Mouse (Mus musculus): ENCODE data around the gene Trp53i11. TPM values are rescaled to one million over a fixed set of nuclear protein-coding genes. Genes with fewer than 3 reads are reported as not detected.

The Trp53i11 gene
- total and polyA plus RNA-seq, 2 experiments from 2014 or later = 17.4 to 77.2 TPM

GRCm38 (mm10) chr2:93154486-93155032, 32.8 kb upstream of the Trp53i11 start:
- Histone ChIP-seq H3K9ac (replicated peaks; ENCODE audit: low read depth, low read length) (no peak overlapping the region), H3K4me2 (ENCODE audit: low read depth, low read length) (no peak overlapping the region), H3K4me3 (ENCODE audit: low read depth, low read length) (no peak overlapping the region), H3K36me3 (replicated peaks; ENCODE audit: control insufficient read depth, insufficient read depth, low read length) (no peaks in the 10 kb centered on the region), H3K27me3 (ENCODE audit: control insufficient read depth, insufficient read depth, low read length) (0 out of 2 replicates have a peak, but pooled peaks cover 3% of the 10 kb centered on the region), H3K9me3 (replicated peaks; ENCODE audit: control insufficient read depth, low read length) (no peaks in the 10 kb centered on the region), H3K4me1 (ENCODE audit: control insufficient read depth, insufficient read depth) (peaks cover 7% of the 10 kb centered on the region; the same call in 1 of the 2 replicates), H3K27ac (ENCODE audit: low read depth) (no peak overlapping the region)
- ATAC-seq (ENCODE audit: insufficient read depth, low read depth) (no peak), DNase-seq (ENCODE audit: low spot score) (no peak)
- 82% methylated on average over 1 of the region's 1 CpGs for WGBS
- TF ChIP-seq EP300 (IDR thresholded peaks at IDR 0.05; ENCODE audit: low read depth) (no peak), CTCF (IDR thresholded peaks at IDR 0.05; ENCODE audit: low read depth) (no peak)

- Histone ChIP-seq H3K27me3 (ENCODE audit: control insufficient read depth, insufficient read depth, low read length) (no peaks in the 10 kb centered on the region), H3K9ac (replicated peaks; ENCODE audit: low read depth, low read length) (no peak overlapping the region), H3K4me2 (ENCODE audit: low read depth, low read length) (no peak overlapping the region), H3K9me3 (replicated peaks; ENCODE audit: control insufficient read depth, low read length) (no peaks in the 10 kb centered on the region), H3K36me3 (replicated peaks; ENCODE audit: control insufficient read depth, insufficient read depth, low read length) (no peaks in the 10 kb centered on the region), H3K27ac (ENCODE audit: low read depth) (no peak overlapping the region), H3K4me1 (ENCODE audit: control insufficient read depth, insufficient read depth) (peaks cover 13% of the 10 kb centered on the region), H3K4me3 (ENCODE audit: low read depth, low read length) (no peak overlapping the region)
- no peak for DNase-seq (ENCODE audit: low spot score)
- ATAC-seq (ENCODE audit: insufficient read depth, low read depth) = no peak
- 85% methylated on average over 4 of the region's 4 CpGs for WGBS
- TF ChIP-seq CTCF (IDR thresholded peaks at IDR 0.05; ENCODE audit: low read depth) (no peak), EP300 (IDR thresholded peaks at IDR 0.05; ENCODE audit: low read depth) (no peak)
Observed at GRCm38 (mm10) chr2:93160467-93161035, 26.8 kb upstream of the Trp53i11 start.

- no peak for DNase-seq (ENCODE audit: low spot score)
Observed at GRCm38 (mm10) chr2:93161914-93162664, 25.3 kb upstream of the Trp53i11 start.

GRCm38 (mm10) chr2:93162791-93163190, 24.6 kb upstream of the Trp53i11 start:
- Histone ChIP-seq H3K27ac (ENCODE audit: low read depth) (peak overlapping the region; percentile 49), H3K4me1 (ENCODE audit: control insufficient read depth, insufficient read depth) (peaks cover 18% of the 10 kb centered on the region), H3K9me3 (replicated peaks; ENCODE audit: control insufficient read depth, low read length) (no peaks in the 10 kb centered on the region), H3K4me2 (ENCODE audit: low read depth, low read length) (no peak overlapping the region), H3K9ac (replicated peaks; ENCODE audit: low read depth, low read length) (no peak overlapping the region), H3K36me3 (replicated peaks; ENCODE audit: control insufficient read depth, insufficient read depth, low read length) (no peaks in the 10 kb centered on the region), H3K4me3 (ENCODE audit: low read depth, low read length) (no peak overlapping the region), H3K27me3 (ENCODE audit: control insufficient read depth, insufficient read depth, low read length) (no peaks in the 10 kb centered on the region)
- WGBS = 35% methylated on average over 4 of the region's 4 CpGs
- TF ChIP-seq EP300 (IDR thresholded peaks at IDR 0.05; ENCODE audit: low read depth) (peak; percentile 63; the same call in 1 of the 2 replicates), CTCF (IDR thresholded peaks at IDR 0.05; ENCODE audit: low read depth) (no peak)
- DNase-seq (ENCODE audit: low spot score) = no peak
- peak; percentile 19 for ATAC-seq (ENCODE audit: insufficient read depth, low read depth)

More at GRCm38 (mm10) chr2:93161914-93162664, 25.3 kb upstream of the Trp53i11 start:
- Histone ChIP-seq H3K4me1 (ENCODE audit: control insufficient read depth, insufficient read depth) (peaks cover 18% of the 10 kb centered on the region), H3K36me3 (replicated peaks; ENCODE audit: control insufficient read depth, insufficient read depth, low read length) (no peaks in the 10 kb centered on the region), H3K27me3 (ENCODE audit: control insufficient read depth, insufficient read depth, low read length) (no peaks in the 10 kb centered on the region), H3K4me3 (ENCODE audit: low read depth, low read length) (no peak overlapping the region), H3K9me3 (replicated peaks; ENCODE audit: control insufficient read depth, low read length) (no peaks in the 10 kb centered on the region), H3K27ac (ENCODE audit: low read depth) (peak overlapping the region; percentile 49), H3K9ac (replicated peaks; ENCODE audit: low read depth, low read length) (no peak overlapping the region), H3K4me2 (ENCODE audit: low read depth, low read length) (no peak overlapping the region)
- no peak for ATAC-seq (ENCODE audit: insufficient read depth, low read depth)
- TF ChIP-seq EP300 (IDR thresholded peaks at IDR 0.05; ENCODE audit: low read depth) = no peak
- TF ChIP-seq CTCF (IDR thresholded peaks at IDR 0.05; ENCODE audit: low read depth) = no peak
- WGBS = 59% methylated on average over 7 of the region's 7 CpGs

GRCm38 (mm10) chr2:93163317-93163716, 24.0 kb upstream of the Trp53i11 start:
- no peak for DNase-seq (ENCODE audit: low spot score)
- ATAC-seq (ENCODE audit: insufficient read depth, low read depth) = peak; percentile 33

More at GRCm38 (mm10) chr2:93163317-93163716, 24.0 kb upstream of the Trp53i11 start:
- H3K9me3 ChIP-seq (replicated peaks; ENCODE audit: control insufficient read depth, low read length) = no peaks in the 10 kb centered on the region
- H3K27ac ChIP-seq (ENCODE audit: low read depth) = peak overlapping the region; percentile 49
- H3K9ac ChIP-seq (replicated peaks; ENCODE audit: low read depth, low read length) = no peak overlapping the region
- peaks cover 18% of the 10 kb centered on the region for H3K4me1 ChIP-seq (ENCODE audit: control insufficient read depth, insufficient read depth)
- no peak overlapping the region for H3K4me2 ChIP-seq (ENCODE audit: low read depth, low read length)
- H3K36me3 ChIP-seq (replicated peaks; ENCODE audit: control insufficient read depth, insufficient read depth, low read length) = no peaks in the 10 kb centered on the region
- TF ChIP-seq CTCF (IDR thresholded peaks at IDR 0.05; ENCODE audit: low read depth) (no peak), EP300 (IDR thresholded peaks at IDR 0.05; ENCODE audit: low read depth) (no peak)
- no peak overlapping the region for H3K4me3 ChIP-seq (ENCODE audit: low read depth, low read length)
- no peaks in the 10 kb centered on the region for H3K27me3 ChIP-seq (ENCODE audit: control insufficient read depth, insufficient read depth, low read length)
- 5% methylated on average over 2 of the region's 2 CpGs for WGBS

Measured in heart, postnatal 0 days (tissue).